Mouse (Mus musculus): ENCODE measurements at regions not wholly inside any gene's neighbourhood (a gene's known extent, or its start where the extent isn't known, plus 50 kb on each side); places are given as distances from the start of the nearest gene placed in this dataset.

- no peak for TF ChIP-seq CTCF (IDR thresholded peaks at IDR 0.05; ENCODE audit: low read depth)
- no peak for TF ChIP-seq EP300 (optimal IDR thresholded peaks at IDR 0.05)
Measured at GRCm38 (mm10) chr5:80578741-80579140, 441.2 kb upstream of the Adgrl3 start.

Data from stomach, postnatal 0 days (tissue).